Mouse (Mus musculus): ENCODE measurements at regions not wholly inside any gene's neighbourhood (a gene's known extent, or its start where the extent isn't known, plus 50 kb on each side); places are given as distances from the start of the nearest gene placed in this dataset.

GRCm38 (mm10) chr3:105380818-105381217 lies 71.3 kb upstream of the Kcnd3 start:
- DNase-seq: no peak

DNA sequence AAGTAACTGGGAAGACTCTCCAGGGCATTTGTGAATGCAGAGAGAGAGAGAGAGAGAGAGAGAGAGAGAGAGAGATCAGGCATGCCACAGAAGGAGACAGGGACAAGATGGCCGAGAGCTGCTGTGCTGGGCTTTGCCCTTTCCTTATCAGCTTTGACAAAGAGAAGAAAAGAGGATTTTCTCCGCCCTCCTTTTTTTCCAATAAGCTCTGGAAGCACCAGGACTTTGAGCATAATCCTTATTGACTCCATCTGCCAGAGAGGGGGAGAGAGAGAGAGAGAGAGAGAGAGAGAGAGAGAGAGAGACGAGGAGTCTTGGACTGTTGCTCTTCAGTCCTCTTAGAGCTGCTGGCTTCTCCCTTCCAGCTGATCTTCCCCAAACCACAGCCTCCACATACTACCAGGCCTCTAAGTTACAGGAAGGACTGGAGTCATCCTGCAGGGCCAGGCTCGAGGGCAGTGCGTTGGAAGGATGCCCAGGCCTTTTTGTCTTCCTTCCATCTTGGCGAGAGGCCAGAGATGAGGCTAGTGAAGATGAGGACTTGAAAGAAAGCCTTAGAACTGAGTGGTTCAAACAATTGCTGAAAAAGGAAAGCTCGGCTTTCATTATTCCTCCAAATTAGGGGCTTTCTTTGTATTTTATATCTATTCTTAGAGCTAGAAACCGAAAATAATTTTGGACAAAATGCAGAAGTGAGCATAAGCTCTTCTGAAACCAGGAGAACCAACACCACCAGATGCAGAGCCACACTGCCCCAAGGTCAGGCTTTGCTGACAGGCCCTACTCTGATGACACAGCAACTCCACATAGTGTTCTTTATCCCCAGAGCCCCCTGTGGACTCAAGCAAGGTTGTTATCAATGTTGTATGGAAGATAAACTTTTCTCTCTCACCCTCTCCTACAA lies 59.3 kb upstream of the Kcnd3 start:
- peak; percentile 56 to 74 for DNase-seq
